8 mouse cellular contexts compared by ENCODE assay signal in the genomic region with DNA sequence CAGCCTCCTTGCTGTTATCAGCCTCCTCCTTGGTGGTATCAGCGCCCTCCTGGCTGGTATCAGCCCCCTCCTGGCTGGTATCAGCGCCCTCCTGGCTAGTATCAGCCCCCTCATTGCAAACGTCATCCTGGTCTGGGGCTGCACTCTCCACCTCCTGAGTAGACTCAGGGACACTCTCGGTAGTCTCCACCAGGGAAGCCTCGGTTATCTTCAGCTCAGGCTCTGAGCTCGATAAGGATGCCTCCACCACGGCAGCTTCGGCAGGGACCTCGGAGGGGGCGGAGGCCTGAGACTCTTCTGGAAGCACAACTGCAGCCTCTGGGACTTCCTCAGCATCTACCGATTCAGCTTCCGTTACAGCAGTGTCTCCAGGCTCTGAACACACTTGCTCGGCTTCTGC. TPM values are rescaled to one million over a fixed set of nuclear protein-coding genes. Genes with fewer than 3 reads are reported as not detected.
DNase-seq lines count a peak whose midpoint lies in the region; ATAC-seq and TF ChIP-seq lines count a peak whose summit lies in the region.

No protein-coding gene starts in this region.

- H3K9me3 ChIP-seq in heart, embryonic 14.5 days (ENCODE audit: control insufficient read depth, low read length): no peaks in the 10 kb centered on the region
- H3K9me3 ChIP-seq in embryonic facial prominence, embryonic 10.5 days: no peaks in the 10 kb centered on the region
- no peaks in the 10 kb centered on the region for H3K9me3 ChIP-seq in intestine, embryonic 15.5 days
- no peaks in the 10 kb centered on the region for H3K9me3 ChIP-seq in midbrain, embryonic 16.5 days (replicated peaks; ENCODE audit: control insufficient read depth, low read length, poor library complexity, severe bottlenecking)

- H3K27ac ChIP-seq in heart, embryonic 14.5 days (replicated peaks in 1 of 2; ENCODE audit: control insufficient read depth in 1 of 2, insufficient read depth in 1 of 2, low read depth in 2 of 2, low read length in 2 of 2): no peak overlapping the region
- H3K27ac ChIP-seq in embryonic facial prominence, embryonic 10.5 days (replicated peaks): peak overlapping the region; percentile 55
- H3K27ac ChIP-seq in intestine, embryonic 15.5 days: no peak overlapping the region
- H3K27ac ChIP-seq in midbrain, embryonic 16.5 days (ENCODE audit: low read length): no peak overlapping the region
- H3K27ac ChIP-seq in layer of hippocampus, adult 2 months: no peak overlapping the region

- peak overlapping the region; percentile 11 to 27; a peak in 3 of 4 replicates for H3K4me3 ChIP-seq in heart, embryonic 14.5 days (ENCODE audit: control insufficient read depth in 1 of 2, insufficient read depth in 1 of 2, low read depth in 1 of 2, low read length in 2 of 2)
- H3K4me3 ChIP-seq in embryonic facial prominence, embryonic 10.5 days: peak overlapping the region; percentile 50
- no peak overlapping the region; the same call in 1 of the 2 replicates for H3K4me3 ChIP-seq in intestine, embryonic 15.5 days (replicated peaks)
- peak overlapping the region; percentile 10; the same call in 1 of the 2 replicates for H3K4me3 ChIP-seq in midbrain, embryonic 16.5 days (ENCODE audit: low read depth, low read length)
- no peak overlapping the region for H3K4me3 ChIP-seq in layer of hippocampus, adult 2 months

- no peaks in the 10 kb centered on the region for H3K27me3 ChIP-seq in heart, embryonic 14.5 days (ENCODE audit: control insufficient read depth, insufficient read depth, low read length)
- peaks cover 30% of the 10 kb centered on the region for H3K27me3 ChIP-seq in embryonic facial prominence, embryonic 10.5 days (replicated peaks; ENCODE audit: low read depth, poor library complexity, severe bottlenecking)
- H3K27me3 ChIP-seq in intestine, embryonic 15.5 days (replicated peaks): no peaks in the 10 kb centered on the region
- no peaks in the 10 kb centered on the region; the same call in 1 of the 2 replicates for H3K27me3 ChIP-seq in midbrain, embryonic 16.5 days (ENCODE audit: control insufficient read depth, insufficient read depth, low read depth, low read length)

- TF ChIP-seq CTCF in layer of hippocampus, adult 2 months (conservative IDR thresholded peaks at IDR 0.05): no peak

- WGBS in heart, embryonic 14.5 days: 1% methylated on average over 13 of the region's 13 CpGs
- 5% methylated on average over 13 of the region's 13 CpGs for WGBS in embryonic facial prominence, embryonic 10.5 days
- 3% methylated on average over 13 of the region's 13 CpGs for WGBS in intestine, embryonic 15.5 days
- WGBS in midbrain, embryonic 16.5 days: 6% methylated on average over 13 of the region's 13 CpGs

- peak overlapping the region; percentile 59 for H3K4me2 ChIP-seq in heart, embryonic 14.5 days (ENCODE audit: low read length)
- H3K4me2 ChIP-seq in intestine, embryonic 15.5 days (replicated peaks): peak overlapping the region; percentile 57
- H3K4me2 ChIP-seq in midbrain, embryonic 16.5 days (ENCODE audit: low read length): peak overlapping the region; percentile 35

- no peak for DNase-seq in heart, postnatal 4 days
- DNase-seq in embryonic facial prominence, embryonic 10.5 days (ENCODE audit: low spot score): peak; percentile 39
- no peak for DNase-seq in cerebellum, adult 18-20 months
- DNase-seq in layer of hippocampus, adult 2 months (ENCODE audit: low spot score in 2 of 2): no peak
- DNase-seq in kidney, postnatal 4 days: no peak

- no peaks in the 10 kb centered on the region for H3K36me3 ChIP-seq in heart, embryonic 14.5 days (ENCODE audit: control insufficient read depth, insufficient read depth, low read length)
- no peaks in the 10 kb centered on the region for H3K36me3 ChIP-seq in embryonic facial prominence, embryonic 10.5 days (replicated peaks)
- H3K36me3 ChIP-seq in intestine, embryonic 15.5 days: no peaks in the 10 kb centered on the region
- no peaks in the 10 kb centered on the region for H3K36me3 ChIP-seq in midbrain, embryonic 16.5 days (ENCODE audit: control insufficient read depth, insufficient read depth, low read length)

- peak overlapping the region; percentile 54 for H3K9ac ChIP-seq in heart, embryonic 14.5 days (ENCODE audit: low read length)
- no peak overlapping the region; the same call in 1 of the 2 replicates for H3K9ac ChIP-seq in intestine, embryonic 15.5 days
- no peak overlapping the region for H3K9ac ChIP-seq in midbrain, embryonic 16.5 days (ENCODE audit: low read depth, low read length)

- peaks cover 6 to 8% of the 10 kb centered on the region in 2 experiments; a peak in 3 of 4 replicates for H3K4me1 ChIP-seq in heart, embryonic 14.5 days (ENCODE audit: control insufficient read depth in 2 of 2, insufficient read depth in 2 of 2, low read length in 2 of 2)
- H3K4me1 ChIP-seq in embryonic facial prominence, embryonic 10.5 days: peaks cover 16% of the 10 kb centered on the region
- peaks cover 4% of the 10 kb centered on the region; the same call in 1 of the 2 replicates for H3K4me1 ChIP-seq in intestine, embryonic 15.5 days (replicated peaks)
- no peaks in the 10 kb centered on the region for H3K4me1 ChIP-seq in midbrain, embryonic 16.5 days (ENCODE audit: control insufficient read depth, insufficient read depth, low read length)

- ATAC-seq in heart, embryonic 14.5 days (ENCODE audit: insufficient number of reproducible peaks, insufficient read depth, low FRiP score, low read depth): no peak
- ATAC-seq in intestine, embryonic 15.5 days: peak; percentile 73; the same call in 1 of the 2 replicates
- ATAC-seq in midbrain, embryonic 16.5 days: no peak

RNA-seq across cellular contexts. Expression of gene Mgarp, which starts 7.6 kb away (rescaled TPM):
- 7.7 and 8.6 TPM in 2 replicates for polyA plus RNA-seq in heart, embryonic 14.5 days (2014; fragmentation: Nextera tagmentation; extraction: Ambion mirVana)
- total RNA-seq in heart, postnatal 4 days (2021): under 1 TPM; 0.45 to 0.95 TPM
- polyA plus RNA-seq in embryonic facial prominence, embryonic 10.5 days (2016; fragmentation: Nextera tagmentation; extraction: Ambion mirVana): 8.0 and 8.7 TPM in 2 replicates
- polyA plus RNA-seq in intestine, embryonic 15.5 days (2015; fragmentation: Nextera tagmentation; extraction: Ambion mirVana): 4.0 and 7.5 TPM in 2 replicates
- 0.39 and 0.82 TPM in 2 replicates for polyA plus RNA-seq in midbrain, embryonic 16.5 days (2015; fragmentation: Nextera tagmentation; extraction: Ambion mirVana)
- not detected for total RNA-seq in layer of hippocampus, adult 2 months (2021)

RNA-seq across cellular contexts. Expression of gene Ndufc1, which starts 19.9 kb away (rescaled TPM):
- polyA plus RNA-seq in heart, embryonic 14.5 days (2014; fragmentation: Nextera tagmentation; extraction: Ambion mirVana): 1,752 and 1,832 TPM in 2 replicates
- 1,000 to 10,000 TPM; 1,091 to 1,121 TPM for total RNA-seq in heart, postnatal 4 days (2021)
- 646 and 663 TPM in 2 replicates for polyA plus RNA-seq in embryonic facial prominence, embryonic 10.5 days (2016; fragmentation: Nextera tagmentation; extraction: Ambion mirVana)
- 798 and 916 TPM in 2 replicates for polyA plus RNA-seq in intestine, embryonic 15.5 days (2015; fragmentation: Nextera tagmentation; extraction: Ambion mirVana)
- 680 and 706 TPM in 2 replicates for polyA plus RNA-seq in midbrain, embryonic 16.5 days (2015; fragmentation: Nextera tagmentation; extraction: Ambion mirVana)
- total RNA-seq in layer of hippocampus, adult 2 months (2021): 100 to 1,000 TPM; 287 to 299 TPM

RNA-seq across cellular contexts. Expression of gene Naa15, which starts 26.0 kb away (rescaled TPM):
- polyA plus RNA-seq in heart, embryonic 14.5 days (2014; fragmentation: Nextera tagmentation; extraction: Ambion mirVana): 28.9 and 30.7 TPM in 2 replicates
- total RNA-seq in heart, postnatal 4 days (2021): 10 to 100 TPM; 62.3 to 65.8 TPM
- 68.2 and 69.9 TPM in 2 replicates for polyA plus RNA-seq in embryonic facial prominence, embryonic 10.5 days (2016; fragmentation: Nextera tagmentation; extraction: Ambion mirVana)
- polyA plus RNA-seq in intestine, embryonic 15.5 days (2015; fragmentation: Nextera tagmentation; extraction: Ambion mirVana): 45.7 and 51.6 TPM in 2 replicates
- polyA plus RNA-seq in midbrain, embryonic 16.5 days (2015; fragmentation: Nextera tagmentation; extraction: Ambion mirVana): 38.2 and 41.3 TPM in 2 replicates
- 10 to 100 TPM; 55.0 to 58.1 TPM for total RNA-seq in layer of hippocampus, adult 2 months (2021)

RNA-seq across cellular contexts. Expression of gene Elf2, which starts 48.4 kb away (rescaled TPM):
- polyA plus RNA-seq in heart, embryonic 14.5 days (2014; fragmentation: Nextera tagmentation; extraction: Ambion mirVana): 60.7 and 62.8 TPM in 2 replicates
- total RNA-seq in heart, postnatal 4 days (2021): 10 to 100 TPM; 89.9 to 99.9 TPM
- polyA plus RNA-seq in embryonic facial prominence, embryonic 10.5 days (2016; fragmentation: Nextera tagmentation; extraction: Ambion mirVana): 42.0 and 49.2 TPM in 2 replicates
- polyA plus RNA-seq in intestine, embryonic 15.5 days (2015; fragmentation: Nextera tagmentation; extraction: Ambion mirVana): 62.8 and 65.4 TPM in 2 replicates
- 27.1 and 27.7 TPM in 2 replicates for polyA plus RNA-seq in midbrain, embryonic 16.5 days (2015; fragmentation: Nextera tagmentation; extraction: Ambion mirVana)
- 10 to 100 TPM; 54.6 to 54.9 TPM for total RNA-seq in layer of hippocampus, adult 2 months (2021)

Comparison
In these comparisons a context has a peak if more than half of its experiments do, and no peak if none do; other contexts are left out.
1. H3K4me3 ChIP-seq: peak in heart, embryonic 14.5 days (2 of 2), embryonic facial prominence, embryonic 10.5 days (single experiment) and midbrain, embryonic 16.5 days (single experiment); none in intestine, embryonic 15.5 days (single experiment) and layer of hippocampus, adult 2 months (single experiment).
2. Peak in every context shown above with its lines, with median percentiles within 50 percentile points of each other: H3K4me2 ChIP-seq.